Mouse (Mus musculus) kidney, embryonic 16.5 days (tissue): ENCODE results near the gene Pla2g2e. TPM values are rescaled to one million over a fixed set of nuclear protein-coding genes. Genes with fewer than 3 reads are reported as not detected.
"Not testable (repeated sequence)": the region's sequence is repeated elsewhere in the genome, so short reads cannot be mapped to it uniquely, and the experiment has no call there.

Experiments used
- ATAC-seq: fragments of 200-750 bp; cut with Nextera tagmentation; 2 replicates; pipeline ENCODE4 v1.8.0; 2017; ENCODE audit warnings: moderate TSS enrichment; ENCODE audit not compliant: low FRiP score, low TSS enrichment
- H3K27ac ChIP-seq: fragments of 300-500 bp; sonication (generic); 2 replicates; pipeline ENCODE4 v1.5.1; 2014; ENCODE audit warnings: low read length
- H3K27me3 ChIP-seq: fragments of 300-500 bp; sonication (generic); 2 replicates; pipeline ENCODE4 v1.6.1; 2014; ENCODE audit warnings: low read length, control low read depth, mixed read lengths; ENCODE audit not compliant: insufficient read depth
- H3K36me3 ChIP-seq: fragments of 300-500 bp; sonication (generic); 2 replicates; pipeline ENCODE4 v1.6.1; 2014; ENCODE audit warnings: low read length, control low read depth, mixed read lengths; ENCODE audit not compliant: insufficient read depth
- H3K4me1 ChIP-seq: fragments of 300-500 bp; sonication (generic); 2 replicates; pipeline ENCODE4 v1.6.1; 2014; ENCODE audit warnings: low read length, control low read depth, mixed read lengths; ENCODE audit not compliant: insufficient read depth
- H3K4me2 ChIP-seq: fragments of 300-500 bp; sonication (generic); replicated peaks from 2 replicates; pipeline ENCODE4 v1.6.1; 2014; ENCODE audit warnings: low read depth, low read length
- H3K4me3 ChIP-seq: fragments of 300-500 bp; sonication (generic); 2 replicates; pipeline ENCODE4 v1.5.1; 2014; ENCODE audit warnings: mild to moderate bottlenecking, low read length
- H3K9ac ChIP-seq: fragments of 300-500 bp; sonication (generic); replicated peaks from 2 replicates; pipeline ENCODE4 v1.6.1; 2014; ENCODE audit warnings: low read length
- H3K9me3 ChIP-seq: fragments of 300-500 bp; sonication (generic); 2 replicates; pipeline ENCODE4 v1.6.1; 2016; ENCODE audit warnings: low read length, control low read depth
- WGBS: fragments of 180-500 bp; shearing (Covaris S2); extraction: QIAGEN DNeasy Blood & Tissue Kit; methylation state at CpG from one replicate; pipeline ENCODE4 v1.1.7; 2014; 5-methylcytosine and 5-hydroxymethylcytosine counted together
- polyA plus RNA-seq: library from polyadenylated mRNA; unstranded; fragments of >200 nt; fragmentation: Nextera tagmentation; extraction: Ambion mirVana; gene quantifications from 2 replicates; pipeline ENCODE4 v1.2.1, GENCODE M21; 2015

Gene Pla2g2e
- polyA plus RNA-seq, 1 experiment from 2014 or later: 0.35 TPM

DNA sequence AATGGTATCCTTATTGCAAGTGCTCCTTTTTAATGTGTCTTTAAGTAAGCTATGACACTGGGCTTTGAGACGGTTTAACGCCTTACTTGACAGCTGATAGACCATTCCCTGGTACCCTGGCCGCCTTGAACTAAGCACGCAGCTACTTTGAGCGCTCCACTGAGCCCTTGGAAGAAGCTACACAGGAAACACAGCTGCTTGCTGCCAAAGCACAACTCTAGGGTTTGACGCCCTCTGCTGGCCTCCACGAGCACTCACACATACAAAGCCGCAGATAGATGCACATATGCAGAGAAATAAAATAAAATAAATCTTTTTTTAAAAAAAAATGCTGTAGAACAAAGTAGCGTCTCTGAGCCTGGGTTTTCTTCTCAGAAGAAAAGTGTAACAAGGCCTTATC, 18.5 kb upstream of the Pla2g2e start:
- peak overlapping the region; percentile 36 for H3K4me3 ChIP-seq
- H3K27ac ChIP-seq: no peak overlapping the region
- no peaks in the 10 kb centered on the region for H3K36me3 ChIP-seq
- ATAC-seq: no peak
- no peaks in the 10 kb centered on the region for H3K9me3 ChIP-seq
- H3K9ac ChIP-seq: no peak overlapping the region
- H3K27me3 ChIP-seq: no peaks in the 10 kb centered on the region
- 24% methylated on average over 9 of the region's 9 CpGs for WGBS
- no peaks in the 10 kb centered on the region; the same call in 1 of the 2 replicates for H3K4me1 ChIP-seq
- H3K4me2 ChIP-seq: peak overlapping the region; percentile 51

GRCm38 (mm10) chr4:138859728-138860127, 18.0 kb upstream of the Pla2g2e start:
- peak overlapping the region; percentile 51 for H3K4me2 ChIP-seq
- peak; percentile 86 for ATAC-seq
- no peaks in the 10 kb centered on the region; the same call in 1 of the 2 replicates for H3K4me1 ChIP-seq
- H3K36me3 ChIP-seq: no peaks in the 10 kb centered on the region
- 3% methylated on average over 13 of the region's 13 CpGs for WGBS
- H3K4me3 ChIP-seq: peak overlapping the region; percentile 36
- no peaks in the 10 kb centered on the region for H3K27me3 ChIP-seq
- H3K9ac ChIP-seq: no peak overlapping the region
- no peaks in the 10 kb centered on the region for H3K9me3 ChIP-seq
- H3K27ac ChIP-seq: no peak overlapping the region

- H3K36me3 ChIP-seq: no peaks in the 10 kb centered on the region
- no peaks in the 10 kb centered on the region for H3K9me3 ChIP-seq
- H3K27me3 ChIP-seq: no peaks in the 10 kb centered on the region
- H3K4me1 ChIP-seq: no peaks in the 10 kb centered on the region; the same call in 1 of the 2 replicates
- no peak for ATAC-seq
- H3K9ac ChIP-seq: no peak within 1 kb of the TSS
- H3K27ac ChIP-seq: no peak within 1 kb of the TSS
- H3K4me3 ChIP-seq: no peak within 1 kb of the TSS
- 73% methylated on average over 10 of the region's 10 CpGs for WGBS
- H3K4me2 ChIP-seq: no peak within 1 kb of the TSS
Observed at GRCm38 (mm10) chr4:138863344-138863998, 14.3 kb upstream of the Pla2g2e start, which contains the start of gene Pla2g5. TSS of gene Pla2g5 (minus strand) at chr4:138863482.

DNA sequence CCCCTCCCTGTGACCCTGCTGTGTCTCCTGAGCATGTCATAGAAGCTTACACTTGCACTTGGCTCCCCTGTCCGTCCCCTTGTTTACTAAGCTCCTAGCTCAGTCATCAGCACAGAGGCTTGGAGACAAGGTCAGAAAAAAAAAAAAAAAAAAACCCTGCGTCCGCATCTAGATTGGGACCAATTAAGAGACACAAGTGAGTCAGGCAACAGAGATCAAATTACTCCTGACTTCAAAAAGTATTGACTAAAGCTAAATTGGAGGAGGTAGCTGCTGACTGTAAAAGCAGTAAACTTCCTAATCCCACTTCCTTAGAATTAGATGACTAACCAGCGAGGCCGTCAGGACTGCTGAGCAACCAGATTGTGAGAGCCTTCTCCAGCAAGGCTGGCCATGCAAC, 12.7 kb upstream of the Pla2g2e start:
- WGBS: 10% methylated on average over 5 of the region's 5 CpGs
- Histone ChIP-seq H3K27me3 (no peaks in the 10 kb centered on the region), H3K9me3 (no peaks in the 10 kb centered on the region), H3K9ac (no peak overlapping the region), H3K4me1 (no peaks in the 10 kb centered on the region), H3K4me3 (no peak overlapping the region), H3K36me3 (no peaks in the 10 kb centered on the region), H3K27ac (no peak overlapping the region), H3K4me2 (no peak overlapping the region)
- no peak for ATAC-seq

GRCm38 (mm10) chr4:138865991-138866390, 11.8 kb upstream of the Pla2g2e start:
- Histone ChIP-seq H3K36me3 (no peaks in the 10 kb centered on the region), H3K4me1 (no peaks in the 10 kb centered on the region), H3K27ac (no peak overlapping the region), H3K27me3 (no peaks in the 10 kb centered on the region), H3K9ac (no peak overlapping the region), H3K9me3 (0 out of 2 replicates have a peak, but pooled peaks cover under 1% of the 10 kb centered on the region), H3K4me3 (no peak overlapping the region), H3K4me2 (no peak overlapping the region)
- no peak for ATAC-seq
- 68% methylated on average over 6 of the region's 6 CpGs for WGBS

DNA sequence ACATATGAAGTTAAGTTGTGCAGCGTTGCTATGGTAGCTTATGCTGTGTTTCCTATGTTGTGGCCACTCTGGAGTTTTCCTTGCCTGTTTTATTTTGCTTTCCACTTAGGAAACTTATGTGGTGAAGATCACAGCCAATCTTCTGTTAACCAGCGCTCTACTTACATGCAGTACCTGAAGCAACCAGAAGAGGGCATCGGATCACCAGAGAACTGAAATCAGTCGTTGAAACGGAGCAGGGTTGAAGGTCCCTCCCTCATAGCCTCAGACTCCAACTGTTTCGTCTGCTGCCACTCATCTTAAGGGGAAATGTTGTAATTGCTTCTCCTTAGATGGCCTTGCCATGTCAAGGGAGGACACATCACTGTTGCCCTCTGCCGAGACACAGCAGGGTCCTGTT, 11.3 kb upstream of the Pla2g2e start:
- no peaks in the 10 kb centered on the region for H3K27me3 ChIP-seq
- H3K4me2 ChIP-seq: no peak overlapping the region
- ATAC-seq: no peak
- 0 out of 2 replicates have a peak, but pooled peaks cover 2% of the 10 kb centered on the region for H3K9me3 ChIP-seq
- H3K36me3 ChIP-seq: no peaks in the 10 kb centered on the region
- H3K27ac ChIP-seq: no peak overlapping the region
- H3K9ac ChIP-seq: no peak overlapping the region
- WGBS: 12% methylated on average over 7 of the region's 7 CpGs
- no peak overlapping the region for H3K4me3 ChIP-seq
- H3K4me1 ChIP-seq: no peaks in the 10 kb centered on the region

- 49% methylated on average over 8 of the region's 8 CpGs for WGBS
- no peak for ATAC-seq
- Histone ChIP-seq H3K9ac (no peak overlapping the region), H3K4me1 (no peaks in the 10 kb centered on the region), H3K9me3 (0 out of 2 replicates have a peak, but pooled peaks cover 2% of the 10 kb centered on the region), H3K36me3 (no peaks in the 10 kb centered on the region), H3K27ac (no peak overlapping the region), H3K4me2 (no peak overlapping the region), H3K4me3 (no peak overlapping the region), H3K27me3 (no peaks in the 10 kb centered on the region)
Observed at GRCm38 (mm10) chr4:138868666-138869065, 9.1 kb upstream of the Pla2g2e start.

DNA sequence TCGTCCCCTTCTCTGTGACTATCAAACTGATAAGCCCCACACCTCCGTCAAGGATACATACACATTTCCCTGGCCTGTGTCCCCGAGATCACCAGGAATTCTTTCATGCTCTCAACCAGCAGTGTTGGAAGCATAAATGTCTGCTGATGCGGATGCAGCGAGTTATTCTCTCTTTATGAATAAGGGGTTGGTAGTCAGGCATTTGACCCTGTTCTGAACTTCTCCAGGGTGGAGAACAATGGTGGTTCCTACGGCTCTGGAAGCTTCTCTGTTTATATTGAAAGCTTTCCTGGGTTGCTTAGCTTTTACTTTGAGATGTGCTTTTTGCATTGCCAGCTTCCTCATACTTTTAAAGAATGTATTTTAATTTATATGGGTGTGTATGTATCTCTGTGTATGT, 3.9 kb upstream of the Pla2g2e start, which contains the start of gene Gm13030:
Gm13030 (minus strand) TSS at position 101 of the 400 bp plus-strand sequence.
- no peak within 1 kb of the TSS for H3K4me2 ChIP-seq
- H3K4me1 ChIP-seq: peaks cover 6% of the 10 kb centered on the region
- WGBS: 84% methylated on average over 6 of the region's 6 CpGs
- no peak within 1 kb of the TSS for H3K9ac ChIP-seq
- H3K27ac ChIP-seq: no peak within 1 kb of the TSS
- no peaks in the 10 kb centered on the region for H3K36me3 ChIP-seq
- H3K27me3 ChIP-seq: no peaks in the 10 kb centered on the region
- 0 out of 2 replicates have a peak, but pooled peaks cover 2% of the 10 kb centered on the region for H3K9me3 ChIP-seq
- H3K4me3 ChIP-seq: no peak within 1 kb of the TSS
- no peak for ATAC-seq

- H3K36me3 ChIP-seq, H3K27me3 ChIP-seq, H3K9me3 ChIP-seq, H3K27ac ChIP-seq, H3K9ac ChIP-seq, H3K4me3 ChIP-seq, ATAC-seq, H3K4me2 ChIP-seq: not testable (repeated sequence)
- peaks cover 13% of the 10 kb centered on the region for H3K4me1 ChIP-seq
- WGBS: 94% methylated on average over 2 of the region's 2 CpGs
Observed at GRCm38 (mm10) chr4:138875275-138875674, 2.5 kb upstream of the Pla2g2e start.

GRCm38 (mm10) chr4:138875986-138876385, 1.8 kb upstream of the Pla2g2e start:
- Histone ChIP-seq H3K36me3 (no peaks in the 10 kb centered on the region), H3K27ac (no peak overlapping the region), H3K4me2 (no peak overlapping the region), H3K27me3 (no peaks in the 10 kb centered on the region), H3K4me1 (peaks cover 13% of the 10 kb centered on the region), H3K4me3 (no peak overlapping the region), H3K9ac (no peak overlapping the region), H3K9me3 (0 out of 2 replicates have a peak, but pooled peaks cover 2% of the 10 kb centered on the region)
- 94% methylated on average over 2 of the region's 2 CpGs for WGBS
- no peak for ATAC-seq
